Mouse (Mus musculus): ENCODE measurements around the gene Rrm1.
"Not testable (repeated sequence)": the region's sequence is repeated elsewhere in the genome, so short reads cannot be mapped to it uniquely, and the experiment has no call there.

Rrm1 gene

DNA sequence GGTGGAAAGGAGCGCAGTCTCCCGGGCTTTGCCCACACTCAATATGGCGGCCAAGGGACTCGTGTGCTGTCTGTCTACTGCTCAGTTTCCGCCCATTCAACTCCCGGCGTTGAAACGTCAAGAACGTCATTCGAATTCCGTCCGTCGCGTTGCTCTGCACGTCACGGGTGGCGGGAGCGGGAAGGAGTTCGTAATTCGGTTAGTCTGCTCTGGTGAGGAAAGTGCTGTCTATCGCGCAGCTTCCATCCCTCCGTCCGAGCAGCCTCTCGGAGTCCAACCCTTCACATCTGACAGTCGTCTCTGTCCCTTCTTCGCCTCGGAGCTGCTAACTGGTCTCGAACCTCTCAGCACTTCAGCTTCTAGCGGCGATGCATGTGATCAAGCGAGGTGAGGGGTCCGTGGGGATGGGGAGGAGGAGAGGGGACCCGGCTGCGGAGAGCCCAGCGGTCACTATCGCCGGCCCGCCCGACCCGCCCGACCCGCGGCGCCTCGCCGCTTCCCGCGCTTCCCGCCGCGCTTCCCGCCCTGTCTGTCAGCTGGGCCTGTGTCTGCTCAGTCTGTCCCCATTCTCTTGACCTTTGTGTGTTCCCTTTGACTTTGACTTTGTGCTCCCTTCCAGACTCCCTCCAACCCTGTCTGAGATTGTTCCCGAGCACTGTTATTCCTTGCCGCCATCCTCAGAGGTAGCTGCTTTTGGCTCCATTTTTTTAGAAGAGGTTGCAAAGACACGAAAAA lies at the start of gene Rrm1:
Gene Rrm1 (plus strand): TSS at position 39 of the 735 bp plus-strand sequence.
- peak; percentile 99 for DNase-seq (ENCODE audit: low read depth, low spot score)

DNA sequence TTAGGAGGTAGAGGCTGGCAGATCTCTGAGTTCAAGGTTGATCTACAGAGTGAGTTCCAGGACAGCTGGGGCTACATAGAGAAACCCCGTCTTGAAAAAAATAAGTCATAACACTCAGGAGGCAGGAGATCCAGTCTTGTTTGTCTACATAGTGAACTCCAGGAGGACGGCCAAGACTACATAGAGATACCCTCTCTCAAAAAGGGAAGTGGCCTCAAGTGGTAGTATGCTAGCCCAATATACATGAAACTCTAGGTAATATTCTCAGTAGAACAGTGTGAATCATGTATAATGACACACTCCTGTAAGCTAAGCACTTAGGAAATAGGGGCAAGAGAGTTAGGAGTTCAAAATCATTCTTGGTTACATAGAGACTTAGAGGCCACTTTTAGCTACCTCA lies 47.6 kb upstream of the Rrm1 start:
- no peak for DNase-seq (ENCODE audit: low read depth, low spot score)

DNA sequence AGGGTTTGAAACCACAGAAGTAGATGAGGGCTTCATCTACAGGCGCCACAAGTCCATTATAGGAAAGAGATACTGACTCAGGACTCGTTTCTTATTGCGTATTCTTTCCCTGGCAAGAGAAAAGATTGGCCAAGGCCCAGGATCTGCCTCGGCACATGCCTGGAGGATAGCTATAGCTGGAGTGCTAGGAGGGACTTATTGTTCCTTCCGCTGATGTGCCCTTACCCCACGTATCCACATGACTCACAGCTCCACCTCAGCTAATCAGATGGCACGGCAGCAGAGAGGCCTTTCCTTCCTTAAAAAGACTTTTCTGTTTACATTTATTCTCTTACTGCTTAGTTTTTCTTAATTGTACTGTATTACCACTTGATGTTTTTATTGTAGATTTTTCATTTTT lies 45.6 kb upstream of the Rrm1 start:
- no peak for DNase-seq (ENCODE audit: low read depth, low spot score)

DNA sequence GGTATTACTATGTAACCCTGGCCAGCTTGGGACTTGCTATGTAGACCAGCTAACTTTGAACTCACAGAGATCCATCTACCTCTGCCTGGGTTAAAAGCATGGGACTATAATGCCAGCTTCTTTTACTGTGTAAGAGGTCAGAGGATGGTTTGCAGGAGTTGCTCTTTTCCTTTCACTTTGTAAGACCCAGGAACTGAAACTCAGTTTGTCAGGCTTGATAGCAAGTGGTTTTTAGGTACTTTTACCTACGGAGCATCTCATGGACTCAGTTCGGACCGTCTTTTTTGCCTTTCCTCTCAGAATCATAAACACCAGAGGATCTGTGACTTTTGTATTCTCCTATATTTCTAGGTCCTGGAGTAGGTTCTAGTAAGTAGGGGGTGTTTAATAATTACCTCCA lies 45.2 kb upstream of the Rrm1 start:
- DNase-seq (ENCODE audit: low read depth, low spot score): no peak

DNA sequence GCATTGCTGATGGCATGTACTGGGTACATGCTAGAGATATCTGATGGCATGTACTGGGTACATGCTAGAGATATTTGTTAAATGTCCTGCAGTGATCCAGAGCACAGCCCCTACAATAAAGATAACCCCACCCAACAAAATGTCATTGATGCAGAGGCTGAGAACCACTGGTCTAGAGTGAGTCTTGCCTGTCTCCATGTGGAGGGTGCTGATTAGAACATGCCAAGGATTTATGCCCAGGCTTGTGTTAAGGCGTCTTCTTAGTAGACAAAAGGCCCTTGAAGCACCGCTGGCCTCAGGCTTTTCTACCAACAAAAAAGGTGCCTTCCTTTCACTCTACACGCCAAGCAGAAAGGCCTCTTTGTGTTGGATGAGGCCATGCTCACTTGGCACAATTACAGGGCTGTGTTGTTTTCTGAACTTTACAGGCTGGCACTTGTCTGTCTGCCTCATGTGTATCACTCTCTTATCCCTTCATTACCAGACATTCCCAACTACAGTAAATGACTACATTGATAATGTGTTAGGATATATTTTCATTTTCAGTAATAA lies 42.2 kb upstream of the Rrm1 start:
- DNase-seq (ENCODE audit: low read depth, low spot score): no peak

DNA sequence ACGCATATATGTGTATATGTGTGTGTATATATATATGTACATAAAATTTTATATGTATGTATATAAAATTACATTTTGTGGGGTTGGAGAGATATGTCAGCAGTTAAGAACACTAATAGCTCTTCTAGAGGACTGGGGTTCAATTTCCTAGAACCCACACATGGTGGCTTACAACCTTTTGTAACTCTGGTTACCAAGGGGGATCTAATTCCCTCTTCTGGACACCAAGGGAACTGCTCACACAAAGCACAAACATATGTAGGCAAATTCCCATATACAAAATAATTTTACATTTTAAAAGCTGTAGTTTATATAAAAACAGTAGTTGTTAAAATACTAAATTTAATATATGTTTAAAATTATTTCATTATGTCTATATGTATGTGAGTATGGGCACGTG lies 37.4 kb upstream of the Rrm1 start:
- peak; percentile 21 for DNase-seq (ENCODE audit: low read depth, low spot score)

DNA sequence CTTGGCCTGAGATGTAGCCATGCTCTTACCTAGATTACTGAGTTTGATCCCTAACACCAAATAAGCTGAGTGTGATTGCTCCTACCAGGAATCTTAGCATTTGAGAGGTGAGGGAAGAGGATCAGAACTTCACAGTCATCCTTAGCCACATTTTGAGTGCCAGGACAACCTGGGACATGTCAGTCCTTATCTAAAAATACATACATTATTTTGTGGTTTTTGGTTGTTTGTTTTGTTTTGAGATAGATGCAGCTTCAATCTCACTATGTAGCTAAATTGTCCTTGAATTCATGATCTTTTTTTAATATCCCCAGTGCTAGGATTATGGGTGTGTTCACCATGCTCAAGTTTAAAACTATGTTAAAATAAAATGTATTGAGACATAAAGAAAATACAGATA lies 34.1 kb upstream of the Rrm1 start:
- DNase-seq (ENCODE audit: low read depth, low spot score): no peak

DNA sequence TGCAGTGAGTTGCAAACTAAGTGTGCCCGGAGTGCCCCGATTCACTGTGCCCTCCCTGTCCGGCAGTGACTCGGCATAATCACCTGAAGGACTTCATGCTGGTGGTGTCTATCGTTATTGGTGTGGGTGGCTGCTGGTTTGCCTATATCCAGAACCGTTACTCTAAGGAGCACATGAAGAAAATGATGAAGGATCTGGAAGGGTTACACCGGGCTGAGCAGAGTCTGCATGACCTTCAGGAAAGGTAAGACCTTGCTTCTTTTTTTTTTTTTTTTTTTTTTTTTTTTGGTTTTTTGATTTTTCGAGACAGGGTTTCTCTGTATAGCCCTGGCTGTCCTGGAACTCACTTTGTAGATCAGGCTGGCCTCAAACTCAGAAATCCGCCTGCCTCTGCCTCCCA lies 26.2 kb upstream of the Rrm1 start:
- DNase-seq (ENCODE audit: low read depth, low spot score): not testable (repeated sequence)

DNA sequence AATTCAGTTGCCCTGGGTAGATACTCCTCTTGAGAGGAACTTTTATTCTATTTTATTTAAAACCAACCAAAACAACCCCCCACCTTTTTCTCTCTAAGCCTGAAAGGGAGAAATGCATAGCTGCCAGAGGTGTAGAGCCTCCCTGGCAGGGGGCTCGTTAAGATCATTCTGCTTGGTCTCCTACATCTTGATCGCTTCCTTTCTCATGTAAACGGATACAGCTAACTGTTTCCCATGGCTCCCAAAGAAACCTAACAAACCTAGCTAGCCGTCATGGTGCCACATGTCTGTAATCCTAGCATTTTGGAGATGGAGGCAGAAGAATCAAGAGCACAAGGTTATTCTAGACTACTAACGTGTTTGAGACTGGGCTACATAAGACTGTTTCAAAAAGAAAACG lies 25.7 kb upstream of the Rrm1 start:
- peak; percentile 91 for DNase-seq (ENCODE audit: low read depth, low spot score)

DNA sequence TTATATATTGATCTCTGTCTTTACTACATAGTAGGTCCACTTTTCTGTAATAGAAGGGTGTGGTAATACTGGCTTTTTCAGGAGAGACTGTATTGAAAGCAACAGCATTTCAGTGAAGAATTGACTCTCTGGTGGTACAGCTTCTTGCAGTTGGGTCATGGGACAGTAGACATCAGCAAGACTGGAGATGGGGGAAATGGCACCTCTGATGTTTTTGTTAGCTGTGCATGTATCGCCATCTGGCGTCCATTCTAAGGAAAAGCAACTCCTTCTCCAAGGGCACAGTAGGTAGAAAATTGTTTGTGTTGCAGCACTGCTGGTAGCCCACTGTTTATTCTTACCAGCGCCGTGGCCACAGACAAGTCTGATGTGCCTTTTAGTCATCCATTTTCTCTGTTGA lies 24.1 kb upstream of the Rrm1 start:
- DNase-seq (ENCODE audit: low read depth, low spot score): peak; percentile 86

DNA sequence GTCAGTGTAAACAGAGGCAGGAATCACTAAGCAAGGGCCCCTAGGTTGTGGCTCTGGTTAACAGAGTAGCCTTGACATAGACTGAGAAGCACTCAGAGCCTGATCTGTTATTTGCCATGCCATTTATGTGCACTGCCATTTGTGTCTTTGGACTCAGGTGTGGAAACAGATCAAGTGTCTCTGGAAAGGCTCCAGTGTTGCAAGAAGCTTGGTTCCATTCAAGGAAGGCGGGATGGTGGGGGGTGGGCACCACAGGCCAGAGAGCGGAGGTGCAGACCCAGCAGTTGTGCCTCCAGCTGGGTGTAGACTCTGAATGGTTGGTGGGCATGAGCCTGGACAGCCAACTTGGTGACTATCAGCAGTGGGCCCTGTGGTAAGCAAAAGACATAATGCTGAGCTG lies 19.5 kb upstream of the Rrm1 start:
- no peak for DNase-seq (ENCODE audit: low read depth, low spot score)

DNA sequence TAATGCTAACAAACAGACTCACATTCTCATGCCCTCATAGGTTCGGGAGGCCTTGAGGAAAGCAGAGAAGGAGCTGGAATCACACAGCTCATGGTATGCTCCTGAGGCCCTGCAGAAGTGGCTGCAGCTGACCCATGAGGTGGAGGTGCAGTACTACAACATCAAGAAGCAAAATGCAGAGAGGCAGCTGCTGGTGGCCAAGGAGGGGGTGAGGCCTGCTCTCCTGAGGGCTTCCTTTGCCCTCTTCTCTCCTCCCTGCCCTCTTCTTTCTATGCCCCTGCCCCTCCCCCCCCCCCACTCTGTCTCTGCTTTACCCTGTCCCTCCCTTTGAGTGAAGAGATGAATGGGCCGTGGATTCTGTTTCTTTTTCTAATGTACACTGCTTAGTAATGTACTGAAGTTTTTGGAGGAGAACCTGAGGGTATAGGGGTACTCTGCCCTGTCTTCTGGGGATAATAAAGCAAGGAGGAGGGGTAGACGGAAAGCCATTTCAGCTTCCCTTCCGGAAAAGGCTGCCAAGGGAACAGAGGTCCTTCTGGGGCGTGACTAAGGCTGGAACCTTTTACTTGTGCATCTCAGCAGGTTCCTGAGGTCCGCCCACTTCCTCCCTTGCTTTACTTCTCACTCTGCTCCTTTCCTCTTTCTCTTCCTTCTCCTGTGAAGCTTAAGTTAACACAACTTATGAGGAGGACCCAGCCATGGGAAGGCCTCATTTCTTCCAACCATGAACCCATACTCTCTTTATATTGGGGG lies 15.4 kb upstream of the Rrm1 start:
- DNase-seq (ENCODE audit: low read depth, low spot score): peak; percentile 59

DNA sequence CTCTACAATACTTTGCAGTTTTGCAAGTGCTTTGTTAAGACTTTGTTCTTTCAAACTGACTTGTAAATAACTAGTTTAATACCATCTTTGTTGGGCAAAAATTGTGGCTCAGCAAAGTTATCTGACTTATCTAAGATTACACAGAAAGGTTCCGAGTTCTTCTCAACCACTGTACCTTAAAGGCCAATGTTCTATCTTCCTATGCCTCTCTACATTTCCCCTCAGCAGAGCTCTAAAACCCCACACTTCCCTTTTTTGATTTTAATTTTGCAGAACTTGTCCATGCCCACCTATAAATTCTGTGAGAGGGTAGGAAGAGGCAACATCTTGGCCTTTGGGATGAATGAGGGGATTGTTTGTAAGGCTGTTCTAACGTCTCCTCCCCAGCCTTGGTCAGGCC lies 7.2 kb upstream of the Rrm1 start:
- DNase-seq (ENCODE audit: low read depth, low spot score): no peak

DNA sequence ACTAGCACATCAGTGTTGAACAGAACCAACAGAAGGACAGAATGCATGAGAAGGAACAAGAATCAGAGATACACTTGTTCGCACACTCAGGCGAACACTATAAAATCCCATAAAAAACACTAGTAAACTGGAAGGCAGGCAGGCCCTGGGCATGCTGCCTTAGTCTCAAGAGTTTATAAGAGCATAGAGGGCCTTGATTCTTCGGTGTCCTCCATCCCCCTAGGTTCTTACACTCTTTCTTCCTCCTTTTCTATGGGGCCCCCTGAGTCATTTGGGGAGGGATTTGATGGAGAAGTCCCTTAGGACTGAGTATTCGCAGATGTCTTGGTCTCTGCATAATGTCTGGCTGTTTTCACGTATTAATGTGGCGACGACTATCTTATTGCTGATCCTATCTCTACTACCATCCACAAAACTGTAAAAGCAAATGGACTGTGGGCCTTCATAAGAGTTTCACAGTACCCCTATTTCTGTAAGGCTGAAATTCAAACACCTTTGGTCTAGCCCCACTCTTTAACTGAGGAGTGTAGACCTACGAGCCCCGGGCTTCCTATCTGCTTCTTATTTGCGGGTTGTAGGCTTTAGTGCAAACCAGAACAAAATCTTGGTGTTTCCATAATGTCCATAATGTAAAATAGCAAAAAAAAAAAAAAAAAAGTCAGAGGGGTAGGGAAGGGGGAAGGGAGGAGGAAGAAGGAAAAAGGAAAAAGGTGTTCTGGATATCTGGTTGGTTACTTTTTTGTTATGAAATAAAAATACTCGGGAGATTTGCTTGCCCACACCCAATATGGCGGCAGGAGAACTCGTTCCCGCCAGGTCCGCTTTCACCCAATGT lies 456 bp upstream of the Rrm1 start:
- DNase-seq (ENCODE audit: low read depth, low spot score): peak; percentile 18

DNA sequence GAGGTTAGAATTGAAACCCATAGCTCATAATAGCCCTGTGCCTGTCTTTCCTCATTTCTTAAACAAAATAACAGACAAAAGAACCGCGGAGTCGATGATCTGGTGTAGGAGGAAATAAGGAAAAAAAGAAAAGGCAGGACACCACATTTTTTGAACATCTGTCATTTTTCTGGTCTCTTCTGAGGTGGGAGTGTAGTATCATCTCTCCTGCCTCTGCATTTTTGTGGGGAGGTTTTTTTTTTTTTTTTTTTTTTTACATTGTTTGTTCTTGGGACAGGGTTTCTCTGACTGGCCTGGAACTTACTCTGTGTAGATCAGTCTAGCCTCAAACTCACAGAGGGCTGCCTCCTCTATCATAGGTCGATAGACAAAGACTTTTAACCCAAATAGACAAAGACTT lies 937 bp downstream of the Rrm1 start:
- no peak for DNase-seq (ENCODE audit: low read depth, low spot score)

DNA sequence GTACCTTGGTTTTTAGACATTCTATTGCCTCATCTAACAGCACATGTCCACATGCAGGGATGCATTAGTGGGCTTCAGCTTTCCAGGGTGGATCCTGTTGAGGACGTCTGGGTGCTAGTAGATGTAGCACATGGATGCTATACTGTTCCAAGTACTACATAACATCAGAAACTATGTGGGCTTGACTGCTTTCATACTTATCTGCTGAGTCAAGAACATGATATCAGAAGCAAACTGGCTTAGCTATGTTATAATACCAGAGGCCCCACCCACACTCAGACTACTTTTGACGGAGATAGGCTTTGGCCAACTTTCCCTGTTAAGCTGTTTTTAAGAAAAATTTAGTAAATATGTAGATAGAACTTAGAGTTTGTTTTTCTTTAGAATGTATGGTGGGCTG lies 2.8 kb downstream of the Rrm1 start:
- DNase-seq (ENCODE audit: low read depth, low spot score): no peak

DNA sequence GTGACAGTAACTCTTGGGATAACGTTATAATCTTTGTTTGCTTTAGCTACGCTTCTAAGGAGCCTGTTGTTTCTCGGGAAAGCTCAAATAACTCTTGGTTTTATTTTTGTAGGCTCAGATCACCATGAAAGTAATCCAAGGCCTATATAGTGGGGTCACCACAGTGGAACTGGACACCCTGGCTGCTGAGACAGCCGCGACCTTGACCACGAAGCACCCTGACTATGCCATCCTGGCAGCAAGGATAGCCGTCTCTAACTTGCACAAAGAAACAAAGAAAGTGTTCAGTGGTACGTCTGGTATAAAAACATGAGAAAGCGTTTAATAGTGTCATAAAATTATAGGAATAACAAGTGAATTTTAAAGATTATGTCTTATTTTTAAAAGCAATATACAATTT lies 4.9 kb downstream of the Rrm1 start:
- DNase-seq (ENCODE audit: low read depth, low spot score): no peak

DNA sequence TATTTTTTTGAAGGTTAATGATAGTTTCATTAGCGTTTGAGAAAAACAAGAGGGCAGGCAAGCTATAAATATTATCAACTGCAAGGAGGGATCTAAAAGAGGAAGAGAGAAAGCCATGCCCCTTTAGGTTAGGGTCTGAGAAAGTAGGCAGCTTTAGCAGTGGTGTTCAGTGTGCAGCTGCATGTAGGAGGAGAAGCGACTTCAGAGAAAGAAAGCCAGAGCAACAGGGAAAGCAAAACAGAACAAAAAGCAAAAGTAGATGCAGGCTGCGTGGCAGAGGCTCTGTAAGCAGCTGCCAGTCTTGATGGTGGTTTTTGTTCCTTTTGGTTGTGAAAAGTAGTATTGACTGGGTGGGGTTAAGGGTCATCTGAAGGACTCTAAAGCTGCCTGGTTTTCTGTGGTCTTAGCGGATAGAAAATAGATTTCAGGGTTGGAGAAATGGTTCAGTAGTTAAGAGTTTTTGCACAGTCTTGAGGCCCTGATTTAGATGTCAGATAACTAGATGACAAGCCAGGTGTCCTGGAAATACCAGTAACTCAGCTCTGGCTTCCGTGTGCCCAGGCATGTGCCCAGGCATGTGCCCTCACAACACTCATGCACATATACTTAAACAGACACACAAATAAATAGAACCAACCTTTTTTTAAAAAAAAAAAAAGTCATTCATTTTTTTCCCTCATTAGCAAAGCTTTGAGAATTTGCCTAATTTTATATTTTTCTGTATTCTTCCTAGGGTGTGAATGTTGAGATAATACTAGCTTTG lies 17.3 kb downstream of the Rrm1 start:
- DNase-seq (ENCODE audit: low read depth, low spot score): peak; percentile 24

DNA sequence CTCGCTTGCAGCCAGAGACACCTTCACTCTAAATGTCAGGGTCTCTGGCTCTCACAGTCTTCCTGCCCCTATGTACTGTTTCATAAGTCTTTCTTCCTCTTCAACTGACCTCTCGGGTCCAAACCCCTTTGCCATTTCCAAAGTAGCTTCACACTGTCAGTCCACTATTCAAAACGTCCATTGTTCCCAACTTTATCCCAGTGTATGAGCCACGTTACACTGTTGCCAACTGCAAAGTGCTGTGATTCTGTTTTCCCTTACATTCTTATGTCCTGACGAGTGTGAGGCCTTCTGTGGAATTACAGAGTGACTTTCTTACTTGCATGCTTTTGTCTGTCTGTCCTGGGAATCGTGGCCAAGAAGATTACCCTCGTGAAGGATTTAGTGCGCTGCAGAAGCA lies 26.1 kb downstream of the Rrm1 start:
- DNase-seq (ENCODE audit: low read depth, low spot score): no peak

DNA sequence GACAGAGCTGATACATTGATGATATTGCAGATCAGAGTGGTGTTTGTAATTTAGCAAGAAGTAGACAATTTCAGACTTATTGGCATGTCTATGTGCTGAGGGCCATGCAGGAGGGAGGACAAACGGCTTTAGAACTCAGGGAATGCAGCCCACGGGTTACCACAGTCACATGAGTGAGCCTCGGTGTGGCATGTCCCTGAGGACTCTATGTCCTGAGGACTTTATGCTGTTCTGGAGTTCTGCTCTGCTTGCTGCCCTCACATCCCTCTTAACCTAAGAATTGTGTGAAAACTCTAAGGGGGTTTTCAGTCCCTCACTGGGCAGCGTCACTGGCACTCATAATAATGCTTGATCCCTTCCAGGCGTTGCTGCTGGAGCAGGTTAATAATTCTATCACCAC lies 31.2 kb downstream of the Rrm1 start:
- no peak for DNase-seq (ENCODE audit: low read depth, low spot score)

DNA sequence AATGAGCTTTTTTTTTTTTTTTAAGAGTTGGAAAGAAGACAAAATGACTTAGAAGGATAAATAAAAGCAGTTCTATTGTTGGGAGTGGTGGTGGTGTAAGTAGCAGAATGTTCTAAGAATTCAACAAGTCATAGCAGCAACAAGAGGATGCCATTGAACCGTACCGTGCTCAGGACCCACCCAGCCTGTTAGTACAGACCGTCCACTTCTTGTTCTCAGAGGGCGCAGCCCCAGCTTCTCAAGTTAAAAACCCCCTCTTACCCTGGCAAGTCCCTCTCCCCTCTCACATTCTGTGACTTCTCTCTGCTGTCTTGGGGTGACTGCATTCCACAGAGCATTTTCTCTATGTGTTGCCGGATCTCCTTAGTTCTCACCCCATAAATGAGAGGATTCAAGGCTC lies 35.1 kb downstream of the Rrm1 start:
- DNase-seq (ENCODE audit: low read depth, low spot score): no peak
